Comparison of ENCODE assay signal across 8 mouse cellular contexts in the genomic region with DNA sequence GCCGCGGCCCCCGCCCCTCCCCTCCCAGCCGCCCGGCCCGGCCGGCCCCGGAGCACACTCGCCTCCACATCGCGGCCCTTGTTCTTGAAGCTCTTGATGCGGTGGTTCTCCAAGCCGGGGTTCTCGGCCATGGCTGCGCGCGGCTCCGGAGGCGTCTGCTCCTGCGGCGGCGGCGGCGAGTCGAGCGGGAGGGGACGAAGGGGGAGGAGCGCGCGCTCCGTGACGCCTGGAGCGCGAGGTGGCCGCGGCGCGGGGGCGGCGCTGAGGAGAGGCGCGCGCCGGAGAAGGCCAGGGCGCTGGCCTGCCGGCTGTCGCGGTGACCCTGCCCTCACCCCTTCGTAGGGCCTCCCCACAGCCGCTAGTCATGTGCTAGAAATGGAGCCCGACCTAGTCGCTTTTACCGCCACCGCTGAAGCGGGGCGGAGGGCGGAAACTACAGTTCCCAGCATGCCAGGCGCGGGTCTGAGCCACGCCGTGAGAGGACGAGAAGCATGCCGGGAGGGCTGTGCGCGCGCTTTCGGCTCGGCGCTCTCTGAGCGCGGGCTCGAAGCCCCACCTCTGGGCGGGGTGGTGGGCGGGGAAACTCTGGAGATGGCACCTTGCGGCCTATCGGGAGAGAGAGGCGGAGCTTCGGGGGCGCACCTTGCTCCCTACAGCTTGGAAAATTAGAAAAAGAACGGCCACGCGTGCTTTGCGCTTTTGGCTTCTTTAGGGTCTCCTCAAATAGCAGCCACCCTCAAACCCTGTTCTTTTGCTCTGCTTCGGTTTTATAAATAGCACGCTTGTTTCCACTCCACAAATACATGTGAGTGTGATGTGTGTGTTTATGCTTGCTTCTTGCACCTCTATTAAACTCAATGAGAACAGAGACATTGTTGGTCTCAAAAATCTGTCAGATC. TPM values are rescaled to one million over a fixed set of nuclear protein-coding genes. Genes with fewer than 3 reads are reported as not detected.
DNase-seq lines count a peak whose midpoint lies in the region; ATAC-seq and TF ChIP-seq lines count a peak whose summit lies in the region.

Gene Kpna3 (minus strand): TSS at position 214 of the 899 bp plus-strand sequence.

- H3K9ac ChIP-seq in heart, embryonic 11.5 days (ENCODE audit: low read depth, low read length): peak within 1 kb of the TSS; percentile 71
- peak within 1 kb of the TSS; percentile 93 for H3K9ac ChIP-seq in kidney, embryonic 16.5 days (replicated peaks; ENCODE audit: low read length)
- H3K9ac ChIP-seq in liver, adult 2 months (ENCODE audit: low read depth, low read length): peak within 1 kb of the TSS; percentile 96

- WGBS in heart, embryonic 11.5 days (ENCODE audit: insufficient replicate concordance): under 1% methylated on average over 80 of the region's 85 CpGs
- under 1% methylated on average over 65 of the region's 85 CpGs for WGBS in kidney, embryonic 16.5 days
- under 1% methylated on average over 72 of the region's 85 CpGs for WGBS in liver, adult 2 months

- peak within 1 kb of the TSS; percentile 68 for H3K4me3 ChIP-seq in C2C12 (ENCODE audit: insufficient read depth, poor library complexity, severe bottlenecking)
- peak within 1 kb of the TSS; percentile 95 for H3K4me3 ChIP-seq in erythroblast, embryonic 14.5 days (replicated peaks)
- peak within 1 kb of the TSS; percentile 80 for H3K4me3 ChIP-seq in heart, embryonic 11.5 days (ENCODE audit: low read depth, low read length)
- peak within 1 kb of the TSS; percentile 85 for H3K4me3 ChIP-seq in kidney, embryonic 16.5 days (ENCODE audit: low read length)
- H3K4me3 ChIP-seq in liver, adult 2 months (ENCODE audit: insufficient read depth, low read depth, low read length): peak within 1 kb of the TSS; percentile 93
- H3K4me3 ChIP-seq in myocyte: peak within 1 kb of the TSS; percentile 35

- H3K4me2 ChIP-seq in heart, embryonic 11.5 days: peak within 1 kb of the TSS; percentile 70
- peak within 1 kb of the TSS; percentile 68 for H3K4me2 ChIP-seq in kidney, embryonic 16.5 days (replicated peaks; ENCODE audit: low read depth, low read length)
- peak within 1 kb of the TSS; percentile 98 for H3K4me2 ChIP-seq in myocyte (ENCODE audit: low read depth)

- peak within 1 kb of the TSS; percentile 90 for H3K27ac ChIP-seq in heart, embryonic 11.5 days (ENCODE audit: low read depth, low read length)
- H3K27ac ChIP-seq in kidney, embryonic 16.5 days (ENCODE audit: low read length): peak within 1 kb of the TSS; percentile 97
- H3K27ac ChIP-seq in liver, adult 2 months (replicated peaks; ENCODE audit: insufficient read depth, low read depth, low read length): peak within 1 kb of the TSS; percentile 60

- H3K9me3 ChIP-seq in erythroblast, embryonic 14.5 days (ENCODE audit: control insufficient read depth, low read length): no peaks in the 10 kb centered on the region
- H3K9me3 ChIP-seq in heart, embryonic 11.5 days (replicated peaks; ENCODE audit: control insufficient read depth, low read length): no peaks in the 10 kb centered on the region
- H3K9me3 ChIP-seq in kidney, embryonic 16.5 days (ENCODE audit: low read length): no peaks in the 10 kb centered on the region

- peaks cover 42% of the 10 kb centered on the region for H3K79me3 ChIP-seq in C2C12 (ENCODE audit: low read depth)

- peaks cover 4% of the 10 kb centered on the region for H3K36me3 ChIP-seq in C2C12 (ENCODE audit: control insufficient read depth, insufficient read depth)
- H3K36me3 ChIP-seq in erythroblast, embryonic 14.5 days (ENCODE audit: control insufficient read depth): peaks cover 20% of the 10 kb centered on the region
- H3K36me3 ChIP-seq in heart, embryonic 11.5 days (ENCODE audit: control insufficient read depth, insufficient read depth, low read length): no peaks in the 10 kb centered on the region
- H3K36me3 ChIP-seq in kidney, embryonic 16.5 days (ENCODE audit: insufficient read depth, low read length): no peaks in the 10 kb centered on the region
- no peaks in the 10 kb centered on the region for H3K36me3 ChIP-seq in liver, adult 2 months (ENCODE audit: control insufficient read depth, insufficient read depth, low read length)
- H3K36me3 ChIP-seq in myocyte (ENCODE audit: control insufficient read depth, insufficient read depth): peaks cover 3% of the 10 kb centered on the region
- no peaks in the 10 kb centered on the region for H3K36me3 ChIP-seq in splenic B cell, adult 2 months (ENCODE audit: control insufficient read depth, insufficient read depth, low read length, poor library complexity, severe bottlenecking)

- H3K27me3 ChIP-seq in C2C12 (ENCODE audit: control insufficient read depth, insufficient read depth, insufficient read length) (no peaks in the 10 kb centered on the region), myocyte (ENCODE audit: control insufficient read depth, insufficient read depth, insufficient read length) (no peaks in the 10 kb centered on the region)
- no peaks in the 10 kb centered on the region for H3K27me3 ChIP-seq in erythroblast, embryonic 14.5 days (ENCODE audit: control insufficient read depth)
- H3K27me3 ChIP-seq in heart, embryonic 11.5 days (ENCODE audit: control insufficient read depth, insufficient read depth, low read length): no peaks in the 10 kb centered on the region
- no peaks in the 10 kb centered on the region for H3K27me3 ChIP-seq in kidney, embryonic 16.5 days (ENCODE audit: insufficient read depth, low read length)
- H3K27me3 ChIP-seq in liver, adult 2 months (ENCODE audit: control insufficient read depth, insufficient read depth, low read length): no peaks in the 10 kb centered on the region
- no peaks in the 10 kb centered on the region for H3K27me3 ChIP-seq in splenic B cell, adult 2 months (ENCODE audit: control insufficient read depth, insufficient read depth, low read length, poor library complexity, severe bottlenecking)

- ATAC-seq in heart, embryonic 11.5 days (replicated peaks; ENCODE audit: insufficient number of reproducible peaks, low FRiP score, low TSS enrichment): peak; percentile 97
- ATAC-seq in kidney, embryonic 16.5 days (ENCODE audit: low FRiP score, low TSS enrichment): peak; percentile 98

- TF ChIP-seq POLR2A in brain, embryonic 14.5 days (IDR thresholded peaks at IDR 0.05; ENCODE audit: borderline replicate concordance, extremely low read depth, insufficient read depth, insufficient read length, poor library complexity, severe bottlenecking): peak; percentile 79
- peak; percentile 66; the same call in 1 of the 2 replicates for TF ChIP-seq POLR2A in liver, adult 2 months (IDR thresholded peaks at IDR 0.05; ENCODE audit: extremely low read depth, insufficient read depth, low read length)
- TF ChIP-seq POLR2A in myocyte (IDR thresholded peaks at IDR 0.05; ENCODE audit: insufficient read length, low read depth): peak; percentile 79

- peak within 1 kb of the TSS; percentile 94 for H3ac ChIP-seq in C2C12 (ENCODE audit: control insufficient read depth, insufficient read length, low read depth)
- peak within 1 kb of the TSS; percentile 90 for H3ac ChIP-seq in myocyte (ENCODE audit: control insufficient read depth, insufficient read length)

- peaks cover 45% of the 10 kb centered on the region for H3K79me2 ChIP-seq in C2C12 (ENCODE audit: control insufficient read depth, insufficient read depth)
- peaks cover 15% of the 10 kb centered on the region; the same call in 1 of the 2 replicates for H3K79me2 ChIP-seq in liver, adult 2 months (ENCODE audit: control insufficient read depth, insufficient read depth, low read length)
- peaks cover 42% of the 10 kb centered on the region for H3K79me2 ChIP-seq in myocyte (ENCODE audit: control insufficient read depth, insufficient read depth)

- TF ChIP-seq CTCF in C2C12 (IDR thresholded peaks at IDR 0.05; ENCODE audit: control insufficient read depth, insufficient read depth, insufficient read length): no peak
- TF ChIP-seq CTCF in brain, embryonic 14.5 days (IDR thresholded peaks at IDR 0.05; ENCODE audit: borderline replicate concordance, extremely low read depth, insufficient read depth, insufficient read length): no peak
- TF ChIP-seq CTCF in liver, adult 2 months (IDR thresholded peaks at IDR 0.05; ENCODE audit: low read depth, low read length): no peak

- peak; percentile 100 for DNase-seq in brain, embryonic 14.5 days (ENCODE audit: low read depth)
- peak; percentile 93 for DNase-seq in liver, adult 2 months (ENCODE audit: extremely low read depth, low read depth, low spot score)
- DNase-seq in splenic B cell, adult 2 months (ENCODE audit: low read depth, low spot score): peak; percentile 98

- H3K4me1 ChIP-seq in erythroblast, embryonic 14.5 days (ENCODE audit: control insufficient read depth): peaks cover 42% of the 10 kb centered on the region
- H3K4me1 ChIP-seq in heart, embryonic 11.5 days (ENCODE audit: control insufficient read depth, insufficient read depth, low read length): peaks cover 2% of the 10 kb centered on the region; the same call in 1 of the 2 replicates
- H3K4me1 ChIP-seq in kidney, embryonic 16.5 days (ENCODE audit: insufficient read depth, low read length): peaks cover 15% of the 10 kb centered on the region
- H3K4me1 ChIP-seq in liver, adult 2 months (ENCODE audit: control insufficient read depth, insufficient read depth, low read length): peaks cover 14% of the 10 kb centered on the region

TF ChIP-seq in C2C12, 6 proteins besides CTCF, POLR2A, EP300 and RAD21:
- TF ChIP-seq MYOD1 (IDR thresholded peaks at IDR 0.05; ENCODE audit: control insufficient read depth, insufficient read length, low read depth) (no peak), MAX (IDR thresholded peaks at IDR 0.05) (peak; percentile 37)
TF ChIP-seq in C2C12: peak in this region for 1.

TF ChIP-seq in myocyte, 11 proteins besides CTCF, POLR2A, EP300 and RAD21 (continues in another document):
- TF ChIP-seq MYOD1 (IDR thresholded peaks at IDR 0.05; ENCODE audit: control insufficient read depth in 1 of 3, insufficient read length in 2 of 3, low read depth in 2 of 3) (peak in 2 of 3 experiments; percentile 27 to 67), POLR2AphosphoS2 (IDR thresholded peaks at IDR 0.05; ENCODE audit: insufficient read length, low read depth) (peak; percentile 58), TCF12 (IDR thresholded peaks at IDR 0.05; ENCODE audit: insufficient read depth, poor library complexity, severe bottlenecking) (no peak), E2F4 (IDR thresholded peaks at IDR 0.05; ENCODE audit: insufficient read depth) (peak; percentile 70), MYOG (IDR thresholded peaks at IDR 0.05; ENCODE audit: control insufficient read depth in 1 of 3, insufficient read depth in 1 of 3, insufficient read length in 2 of 3, low read depth in 2 of 3) (peak in 2 of 3 experiments; percentile 24 to 61), USF1 (IDR thresholded peaks at IDR 0.05; ENCODE audit: low read depth) (no peak), REST (IDR thresholded peaks at IDR 0.05; ENCODE audit: insufficient read depth, insufficient read length) (no peak)

RNA-seq across cellular contexts. Expression of gene Kpna3, which starts in this region (rescaled TPM):
- polyA plus RNA-seq in C2C12 (2012; fragmentation: generic; extraction: Trizol) (14.9 TPM), myocyte (2012; fragmentation: generic; extraction: Trizol) (13.7 TPM)
- polyA plus RNA-seq in brain, embryonic 14.5 days (2012; rRNA removed): 48.4 and 56.8 TPM in 2 replicates
- 0.23 and 0.49 TPM in 2 replicates for polyA plus RNA-seq in erythroblast, embryonic 14.5 days (2012)
- 43.7 and 48.9 TPM in 2 replicates for polyA plus RNA-seq in heart, embryonic 11.5 days (2014; fragmentation: Nextera tagmentation; extraction: Ambion mirVana)
- polyA plus RNA-seq in kidney, embryonic 16.5 days (2015; fragmentation: Nextera tagmentation; extraction: Ambion mirVana): 46.2 and 50.5 TPM in 2 replicates
- 24.7 and 24.9 TPM in 2 replicates for total RNA-seq in liver, adult 2 months (2014; rRNA removed)
- 5.1 and 5.7 TPM in 2 replicates for polyA plus RNA-seq in liver, adult 2 months (2012; rRNA removed)

Comparison
In these comparisons a context has a peak if more than half of its experiments do, and no peak if none do; other contexts are left out.
1. Peak in every context shown above with its lines: DNase-seq, ATAC-seq, H3K4me3 ChIP-seq and H3K27ac ChIP-seq.
2. H3K4me3 ChIP-seq: peak in every context shown above with its lines; median percentile 95 in erythroblast, embryonic 14.5 days; 93 in liver, adult 2 months; 85 in kidney, embryonic 16.5 days; 80 in heart, embryonic 11.5 days; 68 in C2C12; 35 in myocyte.